Mouse (Mus musculus): ENCODE results near the gene Lbh. TPM values are rescaled to one million over a fixed set of nuclear protein-coding genes. Genes with fewer than 3 reads are reported as not detected.

Lbh gene
- polyA plus RNA-seq, 2 experiments = 0.85 to 6.2 TPM

GRCm38 (mm10) chr17:72925804-72926617 is 7.9 kb downstream of the Lbh start:
- TF ChIP-seq EP300 (IDR thresholded peaks at IDR 0.05; ENCODE audit: low read depth) (no peak), CTCF (IDR thresholded peaks at IDR 0.05; ENCODE audit: low read depth) (no peak)
- no peak overlapping the region for H3K27ac ChIP-seq
- no peaks in the 10 kb centered on the region for H3K9me3 ChIP-seq (ENCODE audit: control insufficient read depth, low read length)

GRCm38 (mm10) chr17:72926994-72927393 is 8.9 kb downstream of the Lbh start:
- H3K27me3 ChIP-seq (ENCODE audit: control insufficient read depth, insufficient read depth, low read length) = no peaks in the 10 kb centered on the region
- no peaks in the 10 kb centered on the region for H3K9me3 ChIP-seq (ENCODE audit: control insufficient read depth, low read length)
- no peak overlapping the region for H3K27ac ChIP-seq
- peaks cover 0 to 8% of the 10 kb centered on the region in 2 experiments; a peak in 3 of 4 replicates for H3K4me1 ChIP-seq (replicated peaks; ENCODE audit: control insufficient read depth in 2 of 2, insufficient read depth in 2 of 2, low read length in 1 of 2)
- no peak for ATAC-seq (ENCODE audit: insufficient read depth)
- H3K36me3 ChIP-seq (replicated peaks; ENCODE audit: control insufficient read depth, insufficient read depth, low read depth) = no peaks in the 10 kb centered on the region
- no peak for DNase-seq (ENCODE audit: low read depth in 3 of 3, low spot score in 3 of 3)
- TF ChIP-seq CTCF (IDR thresholded peaks at IDR 0.05; ENCODE audit: low read depth) = no peak
- TF ChIP-seq EP300 (IDR thresholded peaks at IDR 0.05; ENCODE audit: low read depth) = no peak
- WGBS (ENCODE audit: insufficient replicate concordance) = 44% methylated on average over 8 of the region's 8 CpGs
- no peak overlapping the region for H3K4me3 ChIP-seq (ENCODE audit: insufficient read depth in 1 of 2, low read depth in 2 of 2, low read length in 2 of 2)
- no peak overlapping the region for H3K4me2 ChIP-seq (ENCODE audit: low read depth)
- no peak overlapping the region for H3K9ac ChIP-seq (replicated peaks)

More at GRCm38 (mm10) chr17:72925804-72926617, 7.9 kb downstream of the Lbh start:
- Histone ChIP-seq H3K4me2 (ENCODE audit: low read depth) (no peak overlapping the region), H3K4me3 (ENCODE audit: insufficient read depth in 1 of 2, low read depth in 2 of 2, low read length in 2 of 2) (no peak overlapping the region), H3K36me3 (replicated peaks; ENCODE audit: control insufficient read depth, insufficient read depth, low read depth) (no peaks in the 10 kb centered on the region), H3K27me3 (ENCODE audit: control insufficient read depth, insufficient read depth, low read length) (no peaks in the 10 kb centered on the region), H3K4me1 (replicated peaks; ENCODE audit: control insufficient read depth in 2 of 2, insufficient read depth in 2 of 2, low read length in 1 of 2) (peaks cover 0 to 8% of the 10 kb centered on the region in 2 experiments; a peak in 3 of 4 replicates), H3K9ac (replicated peaks) (no peak overlapping the region)
- ATAC-seq (ENCODE audit: insufficient read depth) (no peak), DNase-seq (ENCODE audit: low read depth in 3 of 3, low spot score in 3 of 3) (no peak)
- 69% methylated on average over 12 of the region's 12 CpGs for WGBS (ENCODE audit: insufficient replicate concordance)

DNA sequence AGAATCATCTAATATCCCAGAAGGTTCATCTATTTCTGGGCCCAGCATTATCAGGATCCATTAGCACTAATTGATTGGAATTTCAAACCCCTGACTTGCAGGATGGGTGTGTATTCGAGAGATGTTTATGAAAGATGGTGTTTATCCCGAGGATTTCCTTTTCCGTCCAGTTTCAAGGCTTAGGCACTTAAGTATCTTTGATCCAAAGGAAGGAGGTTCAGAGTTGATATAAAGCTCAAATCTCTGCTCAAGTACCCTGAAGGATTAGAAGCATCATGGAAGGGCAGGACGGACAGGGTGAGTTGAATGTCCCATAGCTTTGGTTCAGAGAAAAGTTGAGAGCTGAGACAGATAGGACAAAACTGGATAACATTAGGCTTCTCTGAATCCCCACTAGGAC is 15.0 kb downstream of the Lbh start:
- H3K9ac ChIP-seq (replicated peaks) = no peak overlapping the region
- WGBS (ENCODE audit: insufficient replicate concordance) = 65% methylated on average over 4 of the region's 4 CpGs
- H3K27ac ChIP-seq = no peak overlapping the region
- DNase-seq (ENCODE audit: low read depth in 3 of 3, low spot score in 3 of 3) (no peak), ATAC-seq (ENCODE audit: insufficient read depth) (no peak)
- H3K4me2 ChIP-seq (ENCODE audit: low read depth) = no peak overlapping the region
- no peaks in the 10 kb centered on the region for H3K9me3 ChIP-seq (ENCODE audit: control insufficient read depth, low read length)
- H3K4me1 ChIP-seq (replicated peaks; ENCODE audit: control insufficient read depth in 2 of 2, insufficient read depth in 2 of 2, low read length in 1 of 2) = peaks cover 0 to 4% of the 10 kb centered on the region in 2 experiments; a peak in 1 of 4 replicates
- H3K36me3 ChIP-seq (replicated peaks; ENCODE audit: control insufficient read depth, insufficient read depth, low read depth) = no peaks in the 10 kb centered on the region
- no peak overlapping the region for H3K4me3 ChIP-seq (ENCODE audit: insufficient read depth in 1 of 2, low read depth in 2 of 2, low read length in 2 of 2)
- no peak for TF ChIP-seq EP300 (IDR thresholded peaks at IDR 0.05; ENCODE audit: low read depth)
- TF ChIP-seq CTCF (IDR thresholded peaks at IDR 0.05; ENCODE audit: low read depth) = no peak
- no peaks in the 10 kb centered on the region for H3K27me3 ChIP-seq (ENCODE audit: control insufficient read depth, insufficient read depth, low read length)

DNA sequence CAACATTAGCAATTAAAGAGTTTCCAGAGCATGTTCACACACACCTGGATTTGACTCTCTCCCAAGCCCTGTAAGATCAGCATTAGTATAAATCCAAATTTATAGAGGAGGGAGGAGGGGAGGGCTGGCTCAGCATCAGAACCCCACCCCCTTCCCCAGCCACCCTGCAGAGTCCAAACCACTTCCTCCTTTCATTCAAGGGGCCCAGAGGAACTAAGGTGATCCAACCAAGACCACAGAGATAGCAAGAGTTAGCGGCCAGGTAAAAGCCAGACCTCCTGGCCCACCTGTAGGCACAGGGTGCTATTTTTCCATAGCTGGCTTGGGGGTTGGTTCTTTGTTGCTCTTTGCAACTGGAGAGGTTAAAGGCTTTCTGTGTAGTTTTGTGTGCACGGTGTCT is 16.0 kb downstream of the Lbh start:
- Histone ChIP-seq H3K9ac (replicated peaks) (no peak overlapping the region), H3K27me3 (ENCODE audit: control insufficient read depth, insufficient read depth, low read length) (no peaks in the 10 kb centered on the region), H3K4me3 (ENCODE audit: insufficient read depth in 1 of 2, low read depth in 2 of 2, low read length in 2 of 2) (no peak overlapping the region), H3K27ac (no peak overlapping the region), H3K4me1 (replicated peaks; ENCODE audit: control insufficient read depth in 2 of 2, insufficient read depth in 2 of 2, low read length in 1 of 2) (peaks cover 0 to 4% of the 10 kb centered on the region in 2 experiments; a peak in 1 of 4 replicates), H3K36me3 (replicated peaks; ENCODE audit: control insufficient read depth, insufficient read depth, low read depth) (no peaks in the 10 kb centered on the region), H3K4me2 (ENCODE audit: low read depth) (no peak overlapping the region), H3K9me3 (ENCODE audit: control insufficient read depth, low read length) (no peaks in the 10 kb centered on the region)
- ATAC-seq (ENCODE audit: insufficient read depth) (no peak), DNase-seq (ENCODE audit: low read depth in 3 of 3, low spot score in 3 of 3) (no peak)
- WGBS (ENCODE audit: insufficient replicate concordance) = 12% methylated on average over 2 of the region's 2 CpGs
- TF ChIP-seq CTCF (IDR thresholded peaks at IDR 0.05; ENCODE audit: low read depth) (no peak), EP300 (IDR thresholded peaks at IDR 0.05; ENCODE audit: low read depth) (no peak)

DNA sequence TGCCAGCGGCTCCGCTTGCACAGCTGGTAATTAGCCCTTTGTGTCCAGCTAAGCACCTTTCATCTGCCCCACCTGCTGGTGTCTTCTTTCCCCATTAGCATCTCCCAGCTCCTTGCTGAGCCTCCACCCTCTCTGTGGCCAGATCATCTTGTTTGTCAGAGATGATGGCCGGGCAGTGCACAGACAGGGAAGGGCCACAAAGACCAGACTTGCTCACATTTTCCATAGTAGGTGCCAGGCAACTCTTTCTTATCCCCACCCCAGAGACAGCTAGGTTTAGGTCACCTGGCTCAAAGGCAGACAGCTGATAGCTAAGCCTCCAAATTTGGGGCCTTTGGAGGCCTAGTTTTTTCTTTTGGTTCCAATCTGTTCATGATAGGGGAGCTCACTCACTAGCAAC is 16.5 kb downstream of the Lbh start:
- Histone ChIP-seq H3K27me3 (ENCODE audit: control insufficient read depth, insufficient read depth, low read length) (no peaks in the 10 kb centered on the region), H3K9me3 (ENCODE audit: control insufficient read depth, low read length) (no peaks in the 10 kb centered on the region), H3K36me3 (replicated peaks; ENCODE audit: control insufficient read depth, insufficient read depth, low read depth) (no peaks in the 10 kb centered on the region), H3K27ac (no peak overlapping the region), H3K4me2 (ENCODE audit: low read depth) (no peak overlapping the region), H3K4me3 (ENCODE audit: insufficient read depth in 1 of 2, low read depth in 2 of 2, low read length in 2 of 2) (no peak overlapping the region), H3K9ac (replicated peaks) (no peak overlapping the region), H3K4me1 (replicated peaks; ENCODE audit: control insufficient read depth in 2 of 2, insufficient read depth in 2 of 2, low read length in 1 of 2) (peaks cover 0 to 6% of the 10 kb centered on the region in 2 experiments; a peak in 1 of 4 replicates)
- ATAC-seq (ENCODE audit: insufficient read depth) (no peak), DNase-seq (ENCODE audit: low read depth in 3 of 3, low spot score in 3 of 3) (no peak)
- WGBS (ENCODE audit: insufficient replicate concordance) = 47% methylated on average over 3 of the region's 3 CpGs
- TF ChIP-seq EP300 (IDR thresholded peaks at IDR 0.05; ENCODE audit: low read depth) = no peak
